In the genomic region with DNA sequence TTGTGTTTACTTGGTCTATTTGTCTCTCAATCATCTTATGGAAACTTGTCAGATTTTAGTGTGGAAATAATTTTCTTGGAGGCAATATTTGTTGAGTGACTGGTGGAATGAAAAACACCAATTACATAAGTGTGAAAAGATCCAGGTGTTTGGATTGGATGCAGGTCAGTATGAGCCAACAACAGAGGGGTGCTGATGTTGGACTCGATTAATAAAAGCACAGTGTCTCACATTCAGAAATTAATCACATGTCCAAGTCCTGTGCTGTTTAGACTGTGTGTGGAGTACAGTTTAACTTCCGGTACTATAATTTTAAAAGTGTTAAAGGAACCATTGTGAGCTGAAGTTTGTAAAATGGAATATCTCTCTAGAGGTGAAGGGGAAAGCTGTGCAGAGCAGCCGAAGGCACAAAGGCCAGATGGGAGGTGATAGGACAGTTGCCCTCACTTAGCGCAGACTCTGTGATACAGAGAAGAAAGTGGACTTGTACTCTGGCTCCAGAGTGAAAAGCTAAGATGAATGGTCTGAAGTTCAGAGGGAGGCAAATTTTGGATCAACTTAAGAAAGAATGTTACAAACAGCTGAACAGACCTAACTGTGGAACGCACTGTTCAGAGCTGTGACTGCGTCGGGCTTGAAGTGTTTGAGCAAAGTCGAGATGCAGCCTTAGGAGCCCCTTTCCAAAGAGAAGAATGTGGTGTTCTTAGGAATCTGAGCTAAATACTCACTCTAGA, we compare ENCODE assay signal across 15 mouse cellular contexts. TPM values are rescaled to one million over a fixed set of nuclear protein-coding genes. Genes with fewer than 3 reads are reported as not detected.
DNase-seq lines count a peak whose midpoint lies in the region; ATAC-seq lines count a peak whose summit lies in the region.
"Had no signal": no experiment of that assay in that cellular context is flagged by ENCODE, and none has a peak within 500 bp of the region (broad histone marks: within the 10 kb centered on the region; RNA-seq: fewer than 3 reads in every experiment).

No protein-coding gene starts in this region.

- H3K27ac ChIP-seq in limb, embryonic 11.5 days (replicated peaks; ENCODE audit: low read depth, low read length) = 0 out of 2 replicates have a peak overlapping the region, but pooled peaks have one; percentile 10
- H3K27ac ChIP-seq in limb, embryonic 10.5 days = no peak overlapping the region
- H3K27ac ChIP-seq in kidney, embryonic 16.5 days (ENCODE audit: low read length) = 0 out of 2 replicates have a peak overlapping the region, but pooled peaks have one; percentile 41
- H3K27ac ChIP-seq in limb, embryonic 12.5 days = peak overlapping the region; percentile 72
- H3K27ac ChIP-seq in stomach, embryonic 16.5 days (ENCODE audit: low read length) = peak overlapping the region; percentile 11; the same call in 1 of the 2 replicates
- H3K27ac ChIP-seq: embryonic facial prominence, embryonic 15.5 days; hindbrain, embryonic 14.5 days had no signal

- peak; percentile 57; the same call in 1 of the 2 replicates for ATAC-seq in limb, embryonic 11.5 days (ENCODE audit: insufficient number of reproducible peaks, low FRiP score, low TSS enrichment, low read depth)
- ATAC-seq in kidney, embryonic 16.5 days (ENCODE audit: low FRiP score, low TSS enrichment) = peak; percentile 57; the same call in 1 of the 2 replicates
- peak; percentile 83 for ATAC-seq in limb, embryonic 12.5 days (ENCODE audit: insufficient number of reproducible peaks, insufficient read depth, low FRiP score, low TSS enrichment, low read depth)
- no peak for ATAC-seq in stomach, embryonic 16.5 days (ENCODE audit: insufficient read depth, low FRiP score)

- 82% methylated on average over 8 of the region's 8 CpGs for WGBS in limb, embryonic 11.5 days
- 89% methylated on average over 8 of the region's 8 CpGs for WGBS in limb, embryonic 10.5 days
- 67% methylated on average over 8 of the region's 8 CpGs for WGBS in kidney, embryonic 16.5 days
- 79% methylated on average over 8 of the region's 8 CpGs for WGBS in limb, embryonic 12.5 days
- 52% methylated on average over 8 of the region's 8 CpGs for WGBS in stomach, embryonic 16.5 days

- no peak overlapping the region for H3K4me3 ChIP-seq in limb, embryonic 11.5 days (ENCODE audit: low read depth, low read length)
- no peak overlapping the region for H3K4me3 ChIP-seq in limb, embryonic 10.5 days
- H3K4me3 ChIP-seq in kidney, embryonic 16.5 days (ENCODE audit: low read length) = no peak overlapping the region
- H3K4me3 ChIP-seq in limb, embryonic 12.5 days (replicated peaks) = no peak overlapping the region
- H3K4me3 ChIP-seq in stomach, embryonic 16.5 days (replicated peaks; ENCODE audit: low read length) = no peak overlapping the region
- H3K4me3 ChIP-seq: embryonic facial prominence, embryonic 15.5 days; myocyte had no signal

- H3K27me3 ChIP-seq in limb, embryonic 11.5 days (ENCODE audit: control insufficient read depth, insufficient read depth, low read length) = no peaks in the 10 kb centered on the region
- H3K27me3 ChIP-seq in limb, embryonic 10.5 days (ENCODE audit: low read depth, poor library complexity, severe bottlenecking) = no peaks in the 10 kb centered on the region
- H3K27me3 ChIP-seq in kidney, embryonic 16.5 days (ENCODE audit: insufficient read depth, low read length) = no peaks in the 10 kb centered on the region
- H3K27me3 ChIP-seq in limb, embryonic 12.5 days = no peaks in the 10 kb centered on the region
- no peaks in the 10 kb centered on the region for H3K27me3 ChIP-seq in stomach, embryonic 16.5 days (ENCODE audit: control insufficient read depth, insufficient read depth, low read length)
- H3K27me3 ChIP-seq: embryonic facial prominence, embryonic 15.5 days had no signal

- H3K4me1 ChIP-seq in limb, embryonic 11.5 days (ENCODE audit: control insufficient read depth, insufficient read depth, low read length) = no peaks in the 10 kb centered on the region
- peaks cover 8% of the 10 kb centered on the region; the same call in 1 of the 2 replicates for H3K4me1 ChIP-seq in limb, embryonic 10.5 days
- no peaks in the 10 kb centered on the region for H3K4me1 ChIP-seq in kidney, embryonic 16.5 days (ENCODE audit: insufficient read depth, low read length)
- H3K4me1 ChIP-seq in limb, embryonic 12.5 days (replicated peaks) = peaks cover 8% of the 10 kb centered on the region; the same call in 1 of the 2 replicates
- H3K4me1 ChIP-seq in stomach, embryonic 16.5 days (ENCODE audit: control insufficient read depth, insufficient read depth, low read length) = peaks cover 16% of the 10 kb centered on the region

- no peaks in the 10 kb centered on the region for H3K9me3 ChIP-seq in limb, embryonic 11.5 days (ENCODE audit: control insufficient read depth, low read length)
- no peaks in the 10 kb centered on the region for H3K9me3 ChIP-seq in limb, embryonic 10.5 days (replicated peaks)
- no peaks in the 10 kb centered on the region for H3K9me3 ChIP-seq in kidney, embryonic 16.5 days (ENCODE audit: low read length)
- no peaks in the 10 kb centered on the region for H3K9me3 ChIP-seq in limb, embryonic 12.5 days
- H3K9me3 ChIP-seq in stomach, embryonic 16.5 days (replicated peaks; ENCODE audit: control insufficient read depth, low read length) = no peaks in the 10 kb centered on the region
- H3K9me3 ChIP-seq: embryonic facial prominence, embryonic 15.5 days had no signal

- no peak overlapping the region for H3K4me2 ChIP-seq in limb, embryonic 11.5 days (ENCODE audit: low read depth, severe bottlenecking)
- no peak overlapping the region for H3K4me2 ChIP-seq in kidney, embryonic 16.5 days (replicated peaks; ENCODE audit: low read depth, low read length)
- no peak overlapping the region for H3K4me2 ChIP-seq in limb, embryonic 12.5 days
- H3K4me2 ChIP-seq in stomach, embryonic 16.5 days (ENCODE audit: low read depth, low read length) = no peak overlapping the region
- H3K4me2 ChIP-seq: embryonic facial prominence, embryonic 15.5 days; hindbrain, embryonic 14.5 days; midbrain, embryonic 11.5 days had no signal

- no peaks in the 10 kb centered on the region for H3K36me3 ChIP-seq in limb, embryonic 11.5 days (ENCODE audit: control insufficient read depth, insufficient read depth, low read length)
- no peaks in the 10 kb centered on the region for H3K36me3 ChIP-seq in limb, embryonic 10.5 days
- no peaks in the 10 kb centered on the region for H3K36me3 ChIP-seq in kidney, embryonic 16.5 days (ENCODE audit: insufficient read depth, low read length)
- H3K36me3 ChIP-seq in limb, embryonic 12.5 days = no peaks in the 10 kb centered on the region
- no peaks in the 10 kb centered on the region for H3K36me3 ChIP-seq in stomach, embryonic 16.5 days (ENCODE audit: control insufficient read depth, insufficient read depth, low read length)
- H3K36me3 ChIP-seq: embryonic facial prominence, embryonic 15.5 days had no signal

- DNase-seq in limb, embryonic 11.5 days (ENCODE audit: low spot score) = no peak
- no peak for DNase-seq in limb, embryonic 10.5 days (ENCODE audit: low spot score)
- no peak for DNase-seq in thymus, adult 18-20 months
- DNase-seq in right cerebral cortex, postnatal 14 days = no peak
- DNase-seq: adrenal gland, adult 8-10 months; cerebellum, adult 18-20 months; heart, postnatal 14 days; thymus, adult 2 months had no signal

- H3K9ac ChIP-seq in limb, embryonic 11.5 days (ENCODE audit: low read length) = no peak overlapping the region
- H3K9ac ChIP-seq in kidney, embryonic 16.5 days (replicated peaks; ENCODE audit: low read length) = no peak overlapping the region
- no peak overlapping the region for H3K9ac ChIP-seq in limb, embryonic 12.5 days (replicated peaks)
- H3K9ac ChIP-seq in stomach, embryonic 16.5 days (ENCODE audit: low read length) = no peak overlapping the region
- H3K9ac ChIP-seq: embryonic facial prominence, embryonic 15.5 days; hindbrain, embryonic 14.5 days had no signal

RNA-seq across cellular contexts. Expression of a gene that starts 32.1 kb away (rescaled TPM):
- 2.6 and 2.7 TPM in 2 replicates for polyA plus RNA-seq in limb, embryonic 11.5 days (2014; fragmentation: Nextera tagmentation; extraction: Ambion mirVana)
- polyA plus RNA-seq in limb, embryonic 10.5 days (2016; fragmentation: Nextera tagmentation; extraction: Ambion mirVana) = 2.4 and 3.0 TPM in 2 replicates
- polyA plus RNA-seq in kidney, embryonic 16.5 days (2015; fragmentation: Nextera tagmentation; extraction: Ambion mirVana) = 4.0 and 4.9 TPM in 2 replicates
- 9.0 and 11.6 TPM in 2 replicates for polyA plus RNA-seq in limb, embryonic 12.5 days (2016; fragmentation: Nextera tagmentation; extraction: Ambion mirVana)
- polyA plus RNA-seq in stomach, embryonic 16.5 days (2015; fragmentation: Nextera tagmentation; extraction: Ambion mirVana) = 17.0 and 17.8 TPM in 2 replicates
